Mouse (Mus musculus) forebrain, embryonic 15.5 days (tissue): ENCODE results near the gene Gm21974. TPM values are rescaled to one million over a fixed set of nuclear protein-coding genes. Genes with fewer than 3 reads are reported as not detected.

Experiments used
- ATAC-seq: fragments of 200-750 bp; cut with Nextera tagmentation; replicated peaks from 2 replicates; pipeline ENCODE4 v1.8.0; 2017; ENCODE audit warnings: mild to moderate bottlenecking, moderate TSS enrichment, moderate library complexity
- H3K27ac ChIP-seq: fragments of 300-500 bp; sonication (generic); replicated peaks from 2 replicates; pipeline ENCODE4 v1.5.1; 2015; ENCODE audit warnings: mild to moderate bottlenecking, inconsistent platforms
- H3K27me3 ChIP-seq: fragments of 300-500 bp; sonication (generic); 2 replicates; pipeline ENCODE4 v1.6.1; 2015; ENCODE audit warnings: inconsistent platforms
- H3K36me3 ChIP-seq: fragments of 300-500 bp; sonication (generic); 2 replicates; pipeline ENCODE4 v1.6.1; 2015; ENCODE audit warnings: mild to moderate bottlenecking, inconsistent platforms
- H3K4me1 ChIP-seq: fragments of 300-500 bp; sonication (generic); 2 replicates; pipeline ENCODE4 v1.6.1; 2015; ENCODE audit warnings: inconsistent platforms
- H3K4me2 ChIP-seq: fragments of 300-500 bp; sonication (generic); replicated peaks from 2 replicates; pipeline ENCODE4 v1.6.1; 2015; ENCODE audit warnings: mild to moderate bottlenecking, inconsistent platforms
- H3K4me3 ChIP-seq: fragments of 300-500 bp; sonication (generic); 2 replicates; pipeline ENCODE4 v1.5.1; 2015; ENCODE audit warnings: mild to moderate bottlenecking, inconsistent platforms
- H3K9ac ChIP-seq: fragments of 300-500 bp; sonication (generic); replicated peaks from 2 replicates; pipeline ENCODE4 v1.6.1; 2015; ENCODE audit warnings: mild to moderate bottlenecking, inconsistent platforms
- H3K9me3 ChIP-seq: fragments of 300-500 bp; sonication (generic); 2 replicates; pipeline ENCODE4 v1.6.1; 2016; ENCODE audit warnings: inconsistent platforms
- WGBS: fragments of 180-500 bp; shearing (Covaris S2); methylation state at CpG from one replicate; pipeline ENCODE4 v1.1.7; 2015; ENCODE audit warnings: mixed read lengths; 5-methylcytosine and 5-hydroxymethylcytosine counted together
- polyA plus RNA-seq: library from polyadenylated mRNA; unstranded; fragments of >200 nt; fragmentation: Nextera tagmentation; extraction: Ambion mirVana; gene quantifications from 2 replicates; pipeline ENCODE4 v1.2.1, GENCODE M21; 2015

The Gm21974 gene
- polyA plus RNA-seq, 1 experiment from 2014 or later: not detected

DNA sequence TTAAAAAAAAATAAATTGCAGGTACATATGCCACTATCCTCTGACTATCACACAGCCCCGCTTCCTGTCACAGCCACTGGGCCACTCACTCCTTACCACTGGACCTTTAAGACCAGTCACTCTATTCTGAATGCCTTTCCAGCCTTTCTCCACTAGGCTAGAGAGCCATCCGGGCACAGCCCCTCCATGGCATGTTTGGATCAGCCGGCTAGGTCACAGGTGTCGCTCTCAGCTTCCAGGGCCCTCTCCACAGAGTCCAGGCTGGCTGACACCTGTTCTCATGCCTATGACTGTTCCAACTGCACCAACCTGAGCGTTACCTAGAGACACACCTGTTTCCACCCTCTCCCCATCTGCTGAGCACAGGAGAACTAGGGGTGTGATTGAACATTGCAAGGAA, 33.3 kb upstream of the Gm21974 start:
- ATAC-seq: no peak
- WGBS: 57% methylated on average over 5 of the region's 5 CpGs

DNA sequence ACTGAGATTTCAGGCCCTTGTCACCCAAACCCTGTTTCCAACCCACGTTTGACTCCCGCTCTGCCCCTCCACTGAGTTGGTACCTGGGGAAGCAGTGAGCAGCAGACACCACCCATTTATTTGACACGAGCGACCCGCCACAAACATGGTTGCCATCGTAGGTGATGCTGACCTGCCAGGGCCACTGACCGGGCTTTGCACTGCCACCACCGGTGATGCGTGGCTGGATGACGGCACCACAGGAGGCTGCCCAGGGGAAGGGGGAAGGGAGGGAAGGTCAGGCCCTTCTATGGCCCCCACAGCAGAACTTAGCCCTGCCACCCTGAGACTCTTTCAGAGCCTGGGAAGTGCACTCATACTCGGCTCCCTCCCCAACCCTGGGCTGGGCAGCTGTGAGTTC, 32.5 kb upstream of the Gm21974 start:
- Histone ChIP-seq H3K36me3 (peaks cover 30% of the 10 kb centered on the region), H3K4me3 (no peak overlapping the region), H3K9me3 (no peaks in the 10 kb centered on the region), H3K9ac (no peak overlapping the region), H3K4me1 (no peaks in the 10 kb centered on the region), H3K27me3 (peaks cover 20% of the 10 kb centered on the region), H3K27ac (no peak overlapping the region), H3K4me2 (no peak overlapping the region)
- WGBS: 83% methylated on average over 11 of the region's 11 CpGs
- no peak for ATAC-seq

More for the DNA sequence above, 33.3 kb upstream of the Gm21974 start:
- no peak overlapping the region for H3K9ac ChIP-seq
- peaks cover 20% of the 10 kb centered on the region for H3K27me3 ChIP-seq
- no peak overlapping the region for H3K4me3 ChIP-seq
- H3K9me3 ChIP-seq: no peaks in the 10 kb centered on the region
- peaks cover 23% of the 10 kb centered on the region for H3K36me3 ChIP-seq
- no peaks in the 10 kb centered on the region for H3K4me1 ChIP-seq
- H3K4me2 ChIP-seq: no peak overlapping the region
- H3K27ac ChIP-seq: no peak overlapping the region

DNA sequence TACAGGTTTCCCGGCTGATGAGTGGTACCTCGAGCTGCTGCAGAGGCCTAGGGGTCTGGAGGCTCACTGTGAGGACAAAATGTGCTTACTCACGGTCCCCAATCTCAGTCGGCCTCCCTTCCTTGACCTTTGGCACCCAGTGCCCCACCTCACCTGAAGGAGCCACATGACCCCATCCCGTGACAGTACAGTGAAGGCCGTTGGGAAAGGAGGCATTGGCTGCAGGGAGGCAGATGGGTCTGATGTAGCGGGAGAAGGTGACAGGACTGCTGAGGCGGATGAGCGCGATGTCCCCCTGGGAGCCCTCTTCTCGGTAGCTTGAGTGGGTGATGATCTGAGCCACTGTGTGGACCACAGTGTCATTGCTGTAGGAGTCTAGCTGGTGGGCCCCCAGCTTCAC, 31.6 kb upstream of the Gm21974 start:
- WGBS: 90% methylated on average over 11 of the region's 11 CpGs
- Histone ChIP-seq H3K9me3 (no peaks in the 10 kb centered on the region), H3K4me3 (no peak overlapping the region), H3K4me1 (no peaks in the 10 kb centered on the region), H3K4me2 (no peak overlapping the region), H3K27me3 (peaks cover 20% of the 10 kb centered on the region), H3K27ac (no peak overlapping the region), H3K9ac (no peak overlapping the region), H3K36me3 (peaks cover 39% of the 10 kb centered on the region)
- ATAC-seq: no peak

DNA sequence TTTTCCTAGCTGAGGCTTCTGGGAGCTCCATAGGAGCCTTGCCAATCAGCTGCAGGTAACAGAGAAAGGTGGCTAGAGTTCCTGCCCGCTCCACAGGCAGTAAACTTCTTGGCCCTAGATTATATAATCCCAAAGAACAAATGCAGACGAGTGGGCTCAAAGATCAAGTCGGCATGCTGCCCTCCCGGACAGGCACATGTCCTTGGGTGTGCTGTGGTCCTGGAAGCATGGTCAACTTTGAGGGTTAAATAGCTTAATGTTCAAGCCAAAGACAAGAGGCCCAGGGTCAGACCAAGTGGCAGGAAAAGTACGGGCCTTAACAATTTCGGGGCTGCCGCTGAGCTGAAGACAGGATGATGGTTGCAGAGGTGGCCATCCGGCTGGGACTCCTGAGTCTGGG, 30.8 kb upstream of the Gm21974 start:
- Histone ChIP-seq H3K27me3 (peaks cover 20% of the 10 kb centered on the region), H3K27ac (no peak overlapping the region), H3K9me3 (no peaks in the 10 kb centered on the region), H3K4me2 (no peak overlapping the region), H3K4me3 (no peak overlapping the region), H3K36me3 (peaks cover 41% of the 10 kb centered on the region), H3K9ac (no peak overlapping the region), H3K4me1 (no peaks in the 10 kb centered on the region)
- no peak for ATAC-seq
- 90% methylated on average over 8 of the region's 8 CpGs for WGBS

DNA sequence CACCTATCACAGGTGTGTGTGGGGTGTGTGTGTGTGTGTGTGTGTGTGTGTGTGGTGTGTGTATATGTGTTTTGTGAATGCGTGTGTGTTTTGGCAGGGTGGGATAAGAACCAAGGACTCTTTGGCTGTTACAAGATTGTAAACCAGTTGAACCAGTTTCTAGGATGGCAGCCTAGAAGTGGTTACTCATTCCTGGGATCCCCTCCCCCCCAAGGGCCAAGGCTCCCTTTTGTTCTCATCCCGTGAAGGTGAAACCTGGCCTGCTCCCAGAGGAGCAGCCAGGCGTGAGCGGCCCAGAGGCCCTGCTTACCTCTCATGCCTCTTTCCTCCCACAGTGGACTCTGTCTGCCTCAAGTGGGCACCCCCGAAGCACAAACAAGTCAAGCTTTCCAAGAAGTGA, 30.0 kb upstream of the Gm21974 start:
- WGBS: 51% methylated on average over 5 of the region's 5 CpGs
- no peak overlapping the region for H3K9ac ChIP-seq
- ATAC-seq: no peak

DNA sequence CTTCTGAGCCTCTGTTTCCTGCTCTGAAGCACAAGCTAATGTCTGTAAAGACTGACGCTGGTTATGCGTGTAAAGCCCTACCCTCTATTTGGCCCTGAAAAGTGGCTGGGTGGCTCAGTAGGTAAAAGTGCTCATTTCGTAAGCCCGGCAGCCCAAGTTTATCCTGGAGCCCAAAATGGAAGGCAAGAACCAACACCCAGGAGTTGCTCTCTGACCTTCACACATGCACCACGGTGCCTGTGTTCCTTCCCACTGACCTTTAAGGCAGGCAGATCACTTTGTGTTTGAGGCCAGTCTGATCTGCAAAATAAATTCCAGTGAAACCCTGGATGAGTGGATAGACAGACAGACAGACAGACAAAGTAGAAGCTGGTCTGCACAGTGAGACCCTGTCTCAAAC, 28.5 kb upstream of the Gm21974 start:
- Histone ChIP-seq H3K4me1 (no peaks in the 10 kb centered on the region), H3K27me3 (peaks cover 8% of the 10 kb centered on the region; the same call in 1 of the 2 replicates), H3K4me2 (no peak overlapping the region), H3K9ac (no peak overlapping the region), H3K9me3 (no peaks in the 10 kb centered on the region), H3K36me3 (peaks cover 49% of the 10 kb centered on the region), H3K27ac (no peak overlapping the region), H3K4me3 (no peak overlapping the region)
- ATAC-seq: no peak
- WGBS: 88% methylated on average over 5 of the region's 5 CpGs

More for the DNA sequence above, 30.0 kb upstream of the Gm21974 start:
- H3K27me3 ChIP-seq: peaks cover 17% of the 10 kb centered on the region
- H3K36me3 ChIP-seq: peaks cover 47% of the 10 kb centered on the region
- H3K4me3 ChIP-seq: no peak overlapping the region
- no peak overlapping the region for H3K4me2 ChIP-seq
- no peaks in the 10 kb centered on the region for H3K9me3 ChIP-seq
- H3K4me1 ChIP-seq: no peaks in the 10 kb centered on the region
- H3K27ac ChIP-seq: no peak overlapping the region

DNA sequence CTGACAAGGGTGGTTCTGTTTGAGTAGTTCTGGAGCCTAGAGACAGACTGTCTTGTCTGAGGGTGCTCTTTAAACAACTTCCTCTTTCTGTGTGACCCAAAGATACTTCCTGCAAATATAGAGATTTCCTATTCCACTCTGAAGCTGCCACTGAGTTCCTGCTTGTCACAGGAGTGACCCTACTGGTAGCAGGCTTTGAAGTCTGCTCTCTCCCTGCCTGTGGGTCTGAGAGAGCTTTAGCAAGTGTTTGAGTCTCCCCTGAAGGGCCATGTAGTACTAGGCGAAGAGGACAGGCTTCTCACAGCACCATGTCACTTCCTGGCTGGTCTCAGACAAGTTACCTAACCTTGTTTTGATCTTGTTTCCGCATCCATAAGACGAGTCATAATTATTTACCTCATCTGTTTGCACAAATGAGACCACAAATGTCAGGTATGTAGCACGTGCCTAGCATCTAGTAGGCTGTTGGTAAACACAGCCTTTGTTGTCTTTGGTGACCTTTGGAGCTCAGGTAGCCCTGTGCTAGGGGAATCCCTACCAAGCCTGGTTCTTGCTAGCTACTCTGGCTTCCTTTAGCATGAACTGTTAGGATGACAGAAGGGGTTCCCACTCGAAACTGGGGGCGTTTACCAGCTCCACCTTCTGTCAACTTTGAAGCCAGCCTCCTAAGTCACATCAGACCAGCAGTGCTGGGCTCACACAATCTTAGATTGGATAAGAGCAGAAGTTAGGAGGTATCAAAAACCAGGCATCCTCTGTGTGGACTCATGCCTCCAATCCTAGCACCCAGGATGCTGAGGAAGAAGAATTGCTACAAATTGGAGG, 27.4 kb upstream of the Gm21974 start:
- no peak overlapping the region for H3K27ac ChIP-seq
- peaks cover 55% of the 10 kb centered on the region for H3K36me3 ChIP-seq
- H3K9me3 ChIP-seq: no peaks in the 10 kb centered on the region
- no peaks in the 10 kb centered on the region for H3K4me1 ChIP-seq
- no peak overlapping the region for H3K4me2 ChIP-seq
- H3K4me3 ChIP-seq: no peak overlapping the region
- WGBS: 86% methylated on average over 6 of the region's 6 CpGs
- no peaks in the 10 kb centered on the region for H3K27me3 ChIP-seq
- no peak overlapping the region for H3K9ac ChIP-seq
- ATAC-seq: no peak

DNA sequence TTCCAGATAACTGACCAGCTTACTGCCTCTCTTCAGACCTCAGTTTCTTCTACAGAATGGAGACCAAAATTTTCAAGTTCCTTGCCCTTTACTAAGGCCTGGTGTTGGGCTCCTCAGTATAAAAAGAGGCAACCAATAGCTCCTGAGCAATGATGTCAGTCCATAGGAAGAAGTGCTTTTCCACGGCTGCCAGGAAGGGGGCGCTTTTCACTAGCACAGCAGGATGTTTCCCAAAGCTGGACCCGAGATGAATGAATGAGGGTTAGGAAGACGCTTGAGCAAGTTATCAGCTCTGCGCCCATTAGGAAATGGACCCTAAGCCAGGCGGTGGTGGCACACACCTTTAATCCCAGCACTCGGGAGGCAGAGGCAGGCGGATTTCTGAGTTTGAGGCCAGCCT, 26.3 kb upstream of the Gm21974 start:
- H3K36me3 ChIP-seq: peaks cover 61% of the 10 kb centered on the region
- WGBS: 58% methylated on average over 8 of the region's 8 CpGs
- no peak for ATAC-seq

DNA sequence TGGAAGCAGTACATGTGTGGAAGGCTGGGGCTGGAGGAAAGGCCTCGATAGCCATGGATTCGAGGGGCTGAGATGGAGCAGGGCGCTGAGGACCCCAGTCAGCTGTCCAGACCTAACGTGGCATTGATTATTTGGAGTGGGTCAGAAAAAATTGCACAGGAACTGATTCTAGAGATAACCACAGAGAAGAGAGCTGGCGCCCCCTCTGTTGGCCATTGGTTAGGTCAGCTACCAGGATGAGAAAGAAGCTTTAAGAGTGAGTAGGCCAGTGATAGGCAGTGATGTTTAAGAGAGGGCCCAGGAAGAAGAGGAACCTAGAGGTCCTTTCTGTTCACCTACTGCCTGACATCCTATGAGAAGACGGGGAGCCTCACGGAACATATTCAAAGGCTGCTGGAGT, 24.0 kb upstream of the Gm21974 start:
- Histone ChIP-seq H3K9ac (no peak overlapping the region), H3K9me3 (no peaks in the 10 kb centered on the region), H3K27me3 (no peaks in the 10 kb centered on the region), H3K4me3 (no peak overlapping the region), H3K36me3 (peaks cover 57% of the 10 kb centered on the region), H3K27ac (no peak overlapping the region), H3K4me2 (no peak overlapping the region), H3K4me1 (no peaks in the 10 kb centered on the region)
- ATAC-seq: no peak
- 78% methylated on average over 7 of the region's 7 CpGs for WGBS

More for the DNA sequence above, 26.3 kb upstream of the Gm21974 start:
- Histone ChIP-seq H3K4me2 (no peak overlapping the region), H3K27me3 (no peaks in the 10 kb centered on the region), H3K9me3 (no peaks in the 10 kb centered on the region), H3K4me1 (no peaks in the 10 kb centered on the region), H3K27ac (no peak overlapping the region), H3K9ac (no peak overlapping the region), H3K4me3 (no peak overlapping the region)

DNA sequence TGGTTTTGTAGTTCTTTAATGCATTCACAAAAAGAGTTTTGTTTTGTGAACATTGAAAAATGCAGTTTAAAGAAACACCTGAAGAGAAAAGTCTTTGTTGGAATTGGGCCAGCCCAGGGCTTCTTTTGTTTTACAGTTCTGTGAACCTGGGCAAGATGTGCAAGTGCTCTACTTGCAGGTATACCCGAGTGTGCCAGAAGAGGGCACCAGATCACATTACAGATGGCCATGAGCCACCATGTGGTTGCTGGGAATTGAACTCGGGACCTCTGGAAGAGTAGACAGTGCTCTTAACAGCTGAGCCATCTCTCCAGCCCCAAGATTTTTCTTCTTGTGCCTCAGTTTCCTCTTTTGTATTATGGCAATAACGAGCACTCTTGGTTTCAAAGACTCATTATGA, 22.9 kb upstream of the Gm21974 start:
- Histone ChIP-seq H3K9me3 (no peaks in the 10 kb centered on the region), H3K4me2 (no peak overlapping the region), H3K27ac (no peak overlapping the region), H3K27me3 (no peaks in the 10 kb centered on the region), H3K36me3 (peaks cover 52% of the 10 kb centered on the region), H3K4me3 (no peak overlapping the region), H3K4me1 (peaks cover 3% of the 10 kb centered on the region), H3K9ac (no peak overlapping the region)
- ATAC-seq: no peak
- 59% methylated on average over 3 of the region's 3 CpGs for WGBS

DNA sequence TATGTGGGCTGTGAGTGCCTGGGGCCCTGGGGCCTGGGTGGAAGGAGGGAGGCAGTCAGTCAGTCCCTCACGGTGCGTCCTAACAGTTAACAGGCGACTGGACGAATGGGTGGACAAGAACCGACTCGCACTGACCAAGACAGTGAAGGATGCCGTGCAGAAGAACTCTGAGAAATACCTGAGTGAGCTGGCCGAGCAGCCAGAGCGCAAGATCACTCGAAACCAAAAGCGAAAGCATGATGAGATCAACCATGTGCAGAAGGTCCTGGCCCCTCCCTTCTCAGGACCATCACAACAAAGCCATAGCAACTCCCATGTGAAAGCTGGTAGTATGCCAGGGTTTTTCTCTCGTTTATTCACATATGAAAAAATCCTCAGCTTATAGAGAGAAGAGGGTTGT, 20.0 kb upstream of the Gm21974 start:
- Histone ChIP-seq H3K4me1 (peaks cover 15% of the 10 kb centered on the region), H3K27ac (no peak overlapping the region), H3K4me3 (no peak overlapping the region), H3K4me2 (no peak overlapping the region), H3K9ac (no peak overlapping the region), H3K36me3 (peaks cover 31% of the 10 kb centered on the region), H3K9me3 (no peaks in the 10 kb centered on the region), H3K27me3 (no peaks in the 10 kb centered on the region)
- WGBS: 92% methylated on average over 12 of the region's 12 CpGs
- no peak for ATAC-seq

DNA sequence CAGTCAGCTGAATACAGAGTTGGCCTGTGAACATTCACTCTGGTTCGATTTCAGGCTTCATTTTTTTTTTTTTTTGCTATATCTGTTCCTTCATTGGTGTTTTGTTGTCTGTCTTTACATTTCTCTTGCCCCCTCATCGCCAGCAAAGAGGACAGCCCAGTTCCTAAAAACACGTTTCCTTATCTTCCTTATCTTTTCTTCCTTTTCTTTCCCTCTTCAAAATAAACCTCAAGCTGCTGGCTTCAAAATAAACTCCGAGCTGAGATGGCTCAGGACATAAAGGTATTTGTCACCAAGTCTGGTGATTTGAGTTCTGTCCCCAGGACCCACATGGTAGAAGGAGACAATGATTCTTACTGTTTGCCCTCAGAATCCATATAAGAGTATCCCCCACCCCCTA, 17.7 kb upstream of the Gm21974 start:
- peak overlapping the region; percentile 89 for H3K4me3 ChIP-seq
- 35% methylated on average over 4 of the region's 4 CpGs for WGBS
- H3K9ac ChIP-seq: peak overlapping the region; percentile 81
- ATAC-seq: no peak
- H3K4me1 ChIP-seq: peaks cover 15% of the 10 kb centered on the region
- no peak overlapping the region for H3K27ac ChIP-seq
- H3K27me3 ChIP-seq: no peaks in the 10 kb centered on the region
- H3K4me2 ChIP-seq: peak overlapping the region; percentile 79
- H3K9me3 ChIP-seq: no peaks in the 10 kb centered on the region
- peaks cover 39% of the 10 kb centered on the region for H3K36me3 ChIP-seq
